Mouse (Mus musculus): Measurements from ENCODE around the gene Slc2a13.

The Slc2a13 gene

GRCm38 (mm10) chr15:91502235-91502634 is 70.8 kb downstream of the Slc2a13 start:
- DNase-seq (ENCODE audit: low spot score): no peak

DNA sequence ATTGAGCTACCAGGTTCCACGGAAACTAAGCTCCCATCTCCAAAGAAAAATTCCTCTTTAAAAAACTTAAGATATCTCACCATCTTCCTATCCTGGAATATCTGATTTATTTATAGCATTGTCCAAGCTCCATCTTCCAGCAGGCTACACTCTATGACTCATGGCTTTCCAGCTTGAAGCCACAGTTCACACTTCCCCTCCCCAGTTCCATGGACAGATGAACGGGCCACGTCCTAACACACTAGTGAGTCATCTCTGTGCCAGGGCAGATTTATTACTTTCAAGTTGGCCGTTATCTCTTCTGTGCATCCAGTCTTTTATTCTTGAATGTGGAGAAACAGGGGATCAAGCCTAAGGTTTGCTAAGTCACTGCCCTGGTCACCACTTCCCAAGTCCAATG is 78.0 kb downstream of the Slc2a13 start:
- DNase-seq (ENCODE audit: low spot score): no peak

DNA sequence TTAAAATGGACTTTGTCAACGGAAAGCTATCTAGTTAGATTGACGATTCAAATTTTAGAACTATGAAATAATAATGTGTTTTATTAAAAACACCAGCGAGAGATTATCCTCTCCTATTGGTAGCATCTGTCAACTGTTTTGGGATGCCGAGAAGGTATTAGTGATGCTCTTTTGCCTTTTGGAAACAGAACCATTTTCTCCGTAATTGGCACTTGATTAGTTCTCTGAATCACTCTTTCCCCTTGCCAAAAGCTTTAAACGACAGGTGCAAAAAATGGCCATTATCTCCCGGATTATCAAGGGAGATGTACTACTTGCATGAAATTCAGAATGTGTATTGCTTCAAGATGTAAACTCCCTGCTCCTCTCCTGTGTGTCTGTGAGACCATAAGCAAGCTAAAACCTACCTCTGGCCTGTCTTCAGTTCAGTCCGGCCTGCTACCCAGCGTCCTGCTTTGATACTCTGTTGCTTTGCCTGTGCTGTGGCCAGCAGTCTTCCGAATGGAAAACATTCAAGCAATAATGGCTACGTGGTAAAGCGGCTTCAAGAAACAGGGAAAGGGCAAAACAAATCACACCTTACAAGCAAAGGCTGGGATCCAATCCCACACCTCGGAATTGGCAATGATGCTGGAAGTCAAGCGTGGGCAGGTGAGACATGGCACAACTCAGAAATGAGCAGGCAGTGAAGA is 93.0 kb downstream of the Slc2a13 start:
- DNase-seq (ENCODE audit: low spot score): no peak

DNA sequence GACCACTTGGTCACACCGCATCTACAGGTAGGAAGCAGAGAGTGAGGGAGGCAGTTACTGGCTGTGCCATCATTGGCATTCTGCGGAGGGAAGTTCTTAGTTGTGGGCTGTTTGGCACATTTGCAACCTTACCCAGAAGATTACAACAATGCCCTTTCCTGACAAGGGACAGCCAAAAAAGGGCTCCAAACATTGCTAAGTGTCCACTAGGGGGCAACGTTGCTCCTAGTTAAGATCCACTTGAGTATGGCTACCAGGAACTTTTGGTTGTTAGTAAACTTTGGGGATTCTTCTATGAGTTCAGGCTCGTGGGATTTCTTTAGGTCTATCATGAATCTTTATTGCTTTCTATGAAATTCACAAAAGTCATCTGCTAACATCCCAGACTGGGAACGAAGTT is 95.3 kb downstream of the Slc2a13 start:
- peak; percentile 88 for DNase-seq (ENCODE audit: low spot score)

- DNase-seq (ENCODE audit: low spot score): no peak
These were observed 99.2 kb downstream of the Slc2a13 start for GRCm38 (mm10) chr15:91473690-91474409.

GRCm38 (mm10) chr15:91465331-91465730 is 107.7 kb downstream of the Slc2a13 start:
- no peak for DNase-seq (ENCODE audit: low spot score)

- DNase-seq (ENCODE audit: low spot score): no peak
These were observed 109.1 kb downstream of the Slc2a13 start for GRCm38 (mm10) chr15:91463857-91464435.

GRCm38 (mm10) chr15:91463026-91463661 is 109.9 kb downstream of the Slc2a13 start:
- DNase-seq (ENCODE audit: low spot score): no peak

DNA sequence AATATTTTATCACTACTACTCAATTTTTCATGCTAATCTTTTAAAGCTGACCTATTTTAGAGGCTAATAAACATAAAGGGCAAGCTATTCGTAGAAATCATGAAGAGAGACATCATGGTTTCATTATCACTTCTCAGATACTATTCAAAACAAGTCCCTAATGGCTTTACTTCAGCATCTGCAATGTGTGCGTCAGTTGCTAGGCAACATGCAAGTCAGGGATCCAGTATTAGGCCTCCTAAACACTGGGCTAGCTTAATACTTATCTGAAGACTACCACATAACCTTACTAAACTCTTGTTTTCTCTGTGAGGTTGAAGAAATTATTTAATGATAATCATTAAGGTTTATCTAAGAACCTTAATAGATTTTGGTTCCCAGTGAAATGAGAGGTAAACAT is 111.1 kb downstream of the Slc2a13 start:
- no peak for DNase-seq (ENCODE audit: low spot score)

- DNase-seq (ENCODE audit: low spot score): no peak
These were observed 115.9 kb downstream of the Slc2a13 start for GRCm38 (mm10) chr15:91457202-91457601.

DNA sequence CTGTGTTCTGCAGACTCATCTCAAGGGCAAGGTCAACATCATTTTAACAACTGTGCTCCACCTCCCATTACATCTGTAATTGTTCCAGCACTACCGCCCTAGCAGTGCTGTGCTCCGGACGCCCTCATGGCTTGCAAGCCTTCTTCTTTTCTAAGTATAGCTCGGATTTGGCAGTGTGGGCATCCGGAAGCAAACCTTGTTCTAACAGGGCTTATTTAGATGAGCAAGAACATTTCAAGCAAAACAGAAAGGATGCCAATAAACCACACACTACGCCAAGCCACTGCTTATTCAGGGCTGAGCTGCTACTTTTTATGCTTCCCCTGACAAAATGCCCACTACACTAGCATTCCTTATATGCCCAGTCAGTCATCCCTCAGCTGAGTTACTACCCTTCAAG is 127.7 kb downstream of the Slc2a13 start:
- no peak for DNase-seq (ENCODE audit: low spot score)

DNA sequence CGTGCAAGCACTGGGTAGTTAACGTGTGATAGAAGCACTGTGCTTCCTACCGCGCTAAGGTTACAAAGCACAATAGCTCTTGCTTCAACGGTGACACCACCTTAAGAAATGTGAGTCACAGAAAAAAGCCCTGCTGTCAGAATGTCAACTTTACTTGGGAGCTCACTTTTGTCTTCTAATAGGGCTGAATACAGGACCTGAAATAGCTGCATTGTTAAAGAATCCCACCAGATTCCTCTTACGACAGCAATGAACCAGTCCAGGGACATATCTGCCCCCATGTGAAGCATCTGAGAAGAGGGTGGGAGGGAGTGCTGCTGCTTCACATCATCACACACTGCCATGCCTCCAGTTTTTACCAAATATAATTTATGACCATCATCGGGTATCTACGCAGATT is 129.6 kb downstream of the Slc2a13 start:
- no peak for DNase-seq (ENCODE audit: low spot score)

- DNase-seq (ENCODE audit: low spot score): no peak
These were observed 133.2 kb downstream of the Slc2a13 start for GRCm38 (mm10) chr15:91439883-91440282.

DNA sequence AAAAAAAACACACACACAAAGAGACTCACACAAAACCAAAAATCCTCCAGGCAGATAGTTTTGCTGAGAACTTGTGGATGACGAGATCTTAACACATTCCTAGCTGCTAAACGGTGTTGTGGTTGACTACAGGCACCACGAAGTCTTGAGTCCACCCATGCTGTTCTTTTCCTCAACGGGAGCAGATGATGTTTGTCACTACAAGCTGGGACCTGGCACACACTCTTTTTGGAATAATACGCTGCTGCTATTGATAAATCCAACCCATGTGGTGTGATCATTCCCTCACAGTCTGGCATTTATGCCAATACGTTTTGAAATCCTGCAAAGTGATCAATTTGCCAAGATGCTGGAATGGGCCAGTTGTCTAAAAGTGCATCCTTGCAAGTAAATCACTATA is 147.6 kb downstream of the Slc2a13 start:
- DNase-seq (ENCODE audit: low spot score): no peak

DNA sequence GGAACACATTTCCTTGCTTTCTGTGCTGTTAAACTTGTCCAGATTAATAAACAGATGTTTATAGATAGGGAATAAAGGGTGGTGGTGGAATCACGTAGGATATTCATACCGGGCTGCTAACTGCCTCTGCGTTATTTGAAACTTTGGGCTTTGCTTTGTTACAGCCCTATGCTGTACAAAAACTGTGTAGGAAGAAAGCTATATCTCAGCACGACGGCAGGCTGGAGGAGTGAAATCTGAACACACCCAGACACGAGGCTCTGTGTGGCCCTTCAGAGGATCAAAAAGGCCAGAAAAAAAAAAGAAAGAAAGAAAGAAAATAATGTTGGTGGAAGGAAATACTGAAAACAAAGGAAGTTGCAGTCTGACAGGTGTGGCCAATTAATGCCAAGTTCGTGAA is 166.1 kb downstream of the Slc2a13 start:
- no peak for DNase-seq (ENCODE audit: low spot score)

DNA sequence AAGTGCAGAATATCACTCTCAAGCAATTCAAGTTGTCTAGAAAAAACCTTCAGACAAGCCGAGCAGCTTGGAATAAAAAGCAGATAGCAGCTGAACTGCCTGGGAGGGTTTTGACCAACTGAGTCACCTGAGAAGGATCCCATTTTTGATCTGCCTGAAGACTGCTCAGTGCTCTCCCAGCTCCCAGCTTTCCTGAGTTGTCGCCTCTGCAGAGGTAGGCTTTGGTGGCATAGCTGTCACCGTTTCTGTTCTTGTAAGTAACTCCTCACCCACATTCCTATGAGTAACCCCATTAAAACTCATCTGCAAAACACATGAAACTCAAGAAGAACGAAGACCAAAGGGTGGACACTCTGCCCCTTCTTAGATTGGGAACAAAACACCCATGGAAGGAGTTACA is 177.9 kb downstream of the Slc2a13 start:
- no peak for DNase-seq (ENCODE audit: low spot score)

GRCm38 (mm10) chr15:91383694-91384093 is 189.4 kb downstream of the Slc2a13 start:
- DNase-seq (ENCODE audit: low spot score): no peak

GRCm38 (mm10) chr15:91382606-91383005 is 190.5 kb downstream of the Slc2a13 start:
- no peak for DNase-seq (ENCODE audit: low spot score)

GRCm38 (mm10) chr15:91381864-91382263 is 191.2 kb downstream of the Slc2a13 start:
- DNase-seq (ENCODE audit: low spot score): no peak

GRCm38 (mm10) chr15:91378751-91379325 is 194.2 kb downstream of the Slc2a13 start:
- DNase-seq (ENCODE audit: low spot score): peak; percentile 60

DNA sequence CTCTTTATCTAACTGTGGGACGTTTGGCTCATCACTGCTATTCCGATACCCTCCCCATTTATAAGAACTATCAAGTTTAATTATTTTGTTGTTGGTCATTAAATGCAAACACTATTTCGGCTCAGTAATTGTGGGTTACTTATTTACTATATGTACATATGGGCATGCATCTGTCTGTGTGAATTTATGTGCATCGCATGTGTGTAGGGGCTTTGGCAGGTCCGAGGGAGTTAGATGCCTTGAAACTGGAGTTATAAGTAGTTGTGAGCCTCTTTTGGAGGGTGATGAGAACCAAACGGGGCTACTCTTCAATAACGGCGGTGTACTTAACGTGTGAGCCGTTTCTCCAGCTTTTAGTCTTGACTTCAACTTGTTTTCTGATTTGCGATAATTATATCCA is 195.5 kb downstream of the Slc2a13 start:
- no peak for DNase-seq (ENCODE audit: low spot score)

DNA sequence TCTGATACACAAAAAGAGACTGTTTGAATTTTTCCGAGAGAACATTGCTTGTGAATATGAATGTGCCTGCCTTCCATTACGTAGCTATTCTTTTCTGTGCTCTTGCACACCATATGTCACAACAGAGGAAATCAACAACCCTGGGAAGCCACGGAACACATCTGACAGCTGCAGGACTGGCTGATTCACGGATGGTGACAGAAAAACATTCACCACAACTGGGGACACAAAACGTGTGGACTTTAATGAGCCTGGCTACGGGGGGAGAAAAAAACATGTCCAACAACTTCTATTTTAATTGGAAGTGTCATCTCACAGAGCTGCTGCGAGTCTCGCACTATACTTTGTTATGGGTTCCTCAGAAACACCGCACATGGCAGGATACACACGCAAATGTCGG is 196.0 kb downstream of the Slc2a13 start:
- DNase-seq (ENCODE audit: low spot score): no peak

- DNase-seq (ENCODE audit: low spot score): no peak
These were observed 198.6 kb downstream of the Slc2a13 start for GRCm38 (mm10) chr15:91374441-91374840.

All from embryo, embryonic 10 days (tissue).